Mouse (Mus musculus) testis, adult 2 months (tissue): ENCODE measurements around the gene Rflnb.

ENCODE experiments used
- CTCF ChIP-seq: fragments of 200-500 bp; IDR thresholded peaks from 2 replicates; pipeline ENCODE4 v1.5.1; 2012; ENCODE audit warnings: low read depth, mild to moderate bottlenecking, inconsistent platforms, low read length, moderate library complexity; ENCODE audit not compliant: control insufficient read depth, insufficient read depth, insufficient replicate concordance
- POLR2A ChIP-seq: fragments of 200-500 bp; IDR thresholded peaks from 2 replicates; pipeline ENCODE4 v1.6.1; 2012; ENCODE audit warnings: low read depth, mild to moderate bottlenecking, inconsistent platforms, low read length, moderate library complexity; ENCODE audit not compliant: control insufficient read depth

GRCm38 (mm10) chr11:76050967-76051512 is 23.5 kb upstream of the Rflnb start:
- TF ChIP-seq POLR2A (no peak), CTCF (no peak)
